Mouse (Mus musculus) Patski (cell line): ENCODE measurements around the gene Frs2. TPM values are rescaled to one million over a fixed set of nuclear protein-coding genes. Genes with fewer than 3 reads are reported as not detected.

Experiments
- ATAC-seq: fragments of 100-300 bp; one replicate; pipeline ENCODE4 v1.8.0; 2021
- CTCF ChIA-PET: fragments of 350-600 bp; sonication (Branson Sonifier 250); formaldehyde crosslinking; loops from one replicate; lab custom pipeline; 2022; ENCODE audit warnings: inconsistent platforms; lab: Charles Lee
- POLR2A ChIA-PET: fragments of 350-600 bp; sonication (Branson Sonifier 250); formaldehyde crosslinking; loops from one replicate; lab custom pipeline; 2022; ENCODE audit warnings: antibody characterized with exemption, inconsistent platforms; lab: Charles Lee
- DNase-seq: peaks from one replicate; pipeline ENCODE4 v3.0.0-alpha.2; 2011; ENCODE audit warnings: low read depth, low spot score
- H3K27me3 ChIP-seq: fragments of 371-371 bp; one replicate; pipeline ENCODE4 v1.5.1; 2021
- CTCF ChIP-seq: fragments of 100-300 bp; IDR thresholded peaks from one replicate; pipeline ENCODE4 v1.5.1; 2021
- in situ Hi-C: fragments of 300-500 bp; cut with MboI; formaldehyde crosslinking; loops from 3 replicates; pipeline ENCODE4 v1.11.1; 2018; ENCODE audit warnings: low pct_unique_long_range_greater_than_20kb, mixed read lengths
- polyA plus RNA-seq: library from polyadenylated mRNA; unstranded; gene quantifications from one replicate; pipeline ENCODE4 v1.2.3, GENCODE M21; 2021

The Frs2 gene
- polyA plus RNA-seq, 1 experiment from 2014 or later = 16.4 TPM

DNA sequence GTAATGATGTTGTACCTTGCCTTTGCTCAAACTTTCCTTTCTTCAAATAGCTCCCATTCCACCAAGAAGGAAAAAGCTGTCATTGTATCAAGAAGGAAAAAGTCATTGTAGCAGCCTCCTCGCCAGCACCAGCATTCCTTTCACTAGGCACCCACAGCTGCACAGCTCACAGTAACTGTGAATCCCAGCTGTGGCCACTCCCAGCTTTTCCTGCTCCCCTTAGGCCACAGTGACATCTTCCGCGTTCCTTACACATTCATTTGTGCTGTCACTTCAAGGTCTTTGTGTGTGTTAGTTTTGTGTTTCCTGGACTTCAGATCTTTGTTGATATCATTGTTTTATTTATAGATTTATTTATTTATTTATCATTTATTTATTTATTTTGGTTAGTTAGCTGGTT, 23.7 kb upstream of the Frs2 start:
- no peak for TF ChIP-seq CTCF
- DNase-seq (no peak), ATAC-seq (no peak)
- ChIA-PET CTCF (interaction anchor here (0.9 kb wide), 1 partner anchor 14 kb away, joined by 3 read pairs; no protein-coding TSS in a partner anchor), POLR2A (no interaction called here)
- in situ Hi-C loops = no loop called here
- no peaks in the 10 kb centered on the region for H3K27me3 ChIP-seq

DNA sequence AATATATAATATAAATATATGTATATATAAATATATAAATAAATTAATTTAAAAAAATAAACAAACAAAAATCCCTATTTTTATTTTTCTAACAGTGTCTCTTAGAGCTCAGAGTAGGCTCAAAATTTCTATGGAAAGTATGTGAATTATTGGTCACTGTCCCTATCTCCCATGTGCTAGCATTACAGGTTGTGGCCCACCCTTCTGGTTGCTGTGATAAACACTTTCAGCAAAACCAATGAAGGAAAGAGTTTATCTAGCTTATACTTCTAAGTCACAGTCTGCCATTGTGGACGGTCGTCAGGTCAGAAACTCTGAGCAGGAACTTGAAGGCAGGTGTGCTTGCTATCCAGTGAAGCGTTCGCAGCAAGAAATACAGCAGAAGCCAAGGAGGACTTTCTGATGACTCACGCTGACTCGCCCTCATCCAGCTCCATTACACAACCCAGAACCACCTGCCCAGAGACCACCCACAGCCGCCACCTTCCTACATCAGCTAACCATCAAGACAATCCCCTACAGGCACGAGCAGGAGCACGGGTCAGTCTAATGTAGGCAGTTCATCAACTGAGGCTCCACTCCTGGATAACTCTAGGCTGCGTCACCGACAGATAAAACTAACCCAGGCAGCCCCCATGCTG, 18.6 kb upstream of the Frs2 start:
- in situ Hi-C loops = no loop called here

DNA sequence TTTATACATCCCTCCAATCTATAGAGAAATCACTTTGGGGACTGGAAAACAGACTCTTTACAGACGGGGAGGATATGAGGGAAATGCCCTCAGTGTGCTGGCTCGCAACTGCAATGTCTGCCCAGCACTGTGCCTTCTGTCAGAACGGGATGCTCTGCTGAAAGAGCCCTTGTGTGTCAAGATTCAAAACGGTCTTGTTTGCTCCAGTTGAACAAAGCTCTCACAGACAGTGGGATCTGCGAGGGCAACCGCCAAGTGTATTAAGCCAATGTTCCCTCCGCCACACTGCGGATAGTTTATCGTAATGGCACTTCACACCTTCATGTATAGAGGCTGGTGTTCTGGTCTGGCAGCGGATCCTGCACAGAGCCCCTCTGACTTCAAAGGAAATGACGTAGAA, 14.3 kb upstream of the Frs2 start:
- no peak for DNase-seq
- ChIA-PET CTCF (no interaction called here), POLR2A (no interaction called here)
- no peaks in the 10 kb centered on the region for H3K27me3 ChIP-seq
- in situ Hi-C loops = no loop called here
- no peak for TF ChIP-seq CTCF
- no peak for ATAC-seq

More for the DNA sequence above, 18.6 kb upstream of the Frs2 start:
- CTCF ChIA-PET = interaction anchor here (1.2 to 1.9 kb wide), 2 partner anchors 18 to 27 kb away, joined by 3 to 6 read pairs; no protein-coding TSS in a partner anchor
- no peaks in the 10 kb centered on the region for H3K27me3 ChIP-seq
- TF ChIP-seq CTCF = no peak
- no peak for ATAC-seq
- POLR2A ChIA-PET = no interaction called here
- no peak for DNase-seq

DNA sequence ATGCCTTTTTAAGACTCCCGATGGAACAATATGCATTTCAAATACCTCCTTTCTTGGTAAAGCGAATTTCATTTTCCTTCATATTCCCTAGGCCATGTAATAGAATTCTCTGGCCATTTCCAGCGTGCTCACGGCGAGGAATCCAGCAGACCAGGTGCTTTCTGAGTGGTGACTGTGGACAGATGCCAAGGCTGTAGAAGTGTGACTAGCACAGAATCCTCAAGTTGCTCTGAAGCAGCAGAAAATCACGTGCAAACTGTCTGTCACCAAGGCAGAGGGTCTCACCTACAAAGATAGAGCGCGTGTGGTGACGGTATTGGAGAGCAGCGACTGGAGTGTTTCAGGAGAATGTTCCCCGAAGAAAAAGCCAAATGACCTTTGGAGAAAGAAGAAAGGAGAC, 11.8 kb upstream of the Frs2 start:
- TF ChIP-seq CTCF = no peak
- CTCF ChIA-PET = interaction anchor here (1.2 kb wide), 1 partner anchor 42 kb away, joined by 3 read pairs; no protein-coding TSS in a partner anchor
- in situ Hi-C loops = no loop called here
- H3K27me3 ChIP-seq = no peaks in the 10 kb centered on the region
- POLR2A ChIA-PET = no interaction called here
- ATAC-seq (no peak), DNase-seq (no peak)

DNA sequence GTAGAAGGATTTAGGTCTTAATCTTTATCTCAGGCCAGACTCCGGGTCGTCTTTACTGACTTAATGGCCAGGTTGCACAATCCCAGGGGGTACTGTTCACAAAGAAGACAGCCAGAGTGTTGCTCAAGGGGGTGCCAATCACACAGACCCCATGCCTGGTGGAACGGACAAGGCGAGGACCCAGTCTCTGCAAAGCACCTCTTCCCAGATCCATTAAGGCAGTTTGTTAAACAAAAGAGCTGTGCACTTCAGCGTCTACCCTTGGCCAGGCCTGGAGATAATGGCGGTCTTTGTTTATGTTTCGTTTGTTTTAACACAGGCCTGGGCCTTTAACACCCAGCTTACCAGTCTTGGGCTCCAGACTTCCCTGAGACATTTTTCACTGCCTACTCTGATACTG, 3.9 kb upstream of the Frs2 start:
- no peak for TF ChIP-seq CTCF
- in situ Hi-C loops = no loop called here
- no peaks in the 10 kb centered on the region for H3K27me3 ChIP-seq
- DNase-seq (no peak), ATAC-seq (no peak)
- ChIA-PET POLR2A (no interaction called here), CTCF (no interaction called here)

DNA sequence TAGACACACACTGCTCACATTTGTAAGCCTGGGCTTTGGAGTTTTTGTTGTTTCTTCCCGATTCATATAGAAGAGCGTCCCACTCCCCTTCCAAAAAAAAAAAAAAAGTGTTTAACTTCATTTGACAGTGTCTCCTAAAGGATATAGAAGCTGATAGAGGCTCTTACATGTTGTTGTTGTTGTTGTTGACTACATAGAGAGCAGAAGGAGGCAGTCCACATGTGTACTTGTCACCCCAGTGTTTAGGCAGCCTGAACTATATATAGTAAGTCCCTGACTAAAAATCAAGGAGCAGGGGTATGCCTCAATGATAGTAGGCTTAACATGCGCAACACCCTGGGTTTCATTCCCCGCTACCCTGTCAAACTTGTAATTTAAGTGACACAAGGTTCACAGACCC, 3.3 kb upstream of the Frs2 start:
- ChIA-PET CTCF (no interaction called here), POLR2A (interaction anchor here (0.7 kb wide), 1 partner anchor 48 kb away, joined by 3 read pairs; no protein-coding TSS in a partner anchor)
- in situ Hi-C loops = no loop called here
- H3K27me3 ChIP-seq = no peaks in the 10 kb centered on the region
- no peak for DNase-seq
- TF ChIP-seq CTCF = no peak
- ATAC-seq = no peak

DNA sequence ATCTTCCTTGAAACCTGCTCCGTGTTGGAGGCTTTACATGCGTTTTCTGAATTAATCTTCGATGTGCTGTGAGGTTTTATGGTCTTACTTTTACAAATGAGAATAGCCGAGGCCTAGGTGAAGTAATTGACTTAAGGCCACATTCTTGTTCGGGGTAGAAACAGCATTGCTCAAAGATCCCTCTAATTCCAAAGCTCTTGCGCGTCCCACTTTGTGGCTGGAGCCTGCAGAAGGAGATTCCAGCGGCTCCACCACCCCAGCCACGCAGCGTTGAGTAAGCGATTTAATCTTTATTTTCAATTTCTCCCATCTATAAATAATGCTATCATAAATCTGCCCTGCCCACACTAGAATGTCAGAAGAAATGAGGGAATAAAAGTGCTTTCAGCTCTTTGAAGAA, 2.9 kb upstream of the Frs2 start:
- in situ Hi-C loops = no loop called here
- POLR2A ChIA-PET = interaction anchor here (0.7 kb wide), 1 partner anchor 47 kb away, joined by 3 read pairs; no protein-coding TSS in a partner anchor
- DNase-seq = no peak

DNA sequence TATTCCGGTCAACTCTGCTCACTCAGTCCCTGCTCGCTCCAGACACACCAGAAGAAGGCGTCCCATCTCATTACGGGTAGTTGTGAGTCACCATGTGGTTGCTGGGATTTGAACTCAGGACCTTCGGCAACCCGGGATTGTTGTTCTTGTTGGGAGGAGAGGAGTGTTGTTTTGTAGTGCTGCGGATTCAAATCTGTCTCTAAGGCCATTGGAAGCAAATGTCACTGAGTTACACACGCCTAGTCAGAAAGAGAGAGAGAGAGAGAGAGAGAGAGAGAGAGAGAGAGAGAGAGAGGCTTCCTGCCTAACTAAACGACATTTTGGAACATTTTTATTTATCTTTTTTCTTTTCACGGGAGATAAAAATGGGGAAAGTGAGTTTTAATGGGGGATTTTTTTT, 2.4 kb upstream of the Frs2 start:
- POLR2A ChIA-PET = no interaction called here
- DNase-seq (no peak), ATAC-seq (no peak)
- H3K27me3 ChIP-seq = no peaks in the 10 kb centered on the region
- CTCF ChIA-PET = no interaction called here
- TF ChIP-seq CTCF = no peak
- in situ Hi-C loops = no loop called here

More for the DNA sequence above, 2.9 kb upstream of the Frs2 start:
- H3K27me3 ChIP-seq = no peaks in the 10 kb centered on the region
- no peak for ATAC-seq
- CTCF ChIA-PET = no interaction called here
- TF ChIP-seq CTCF = no peak

DNA sequence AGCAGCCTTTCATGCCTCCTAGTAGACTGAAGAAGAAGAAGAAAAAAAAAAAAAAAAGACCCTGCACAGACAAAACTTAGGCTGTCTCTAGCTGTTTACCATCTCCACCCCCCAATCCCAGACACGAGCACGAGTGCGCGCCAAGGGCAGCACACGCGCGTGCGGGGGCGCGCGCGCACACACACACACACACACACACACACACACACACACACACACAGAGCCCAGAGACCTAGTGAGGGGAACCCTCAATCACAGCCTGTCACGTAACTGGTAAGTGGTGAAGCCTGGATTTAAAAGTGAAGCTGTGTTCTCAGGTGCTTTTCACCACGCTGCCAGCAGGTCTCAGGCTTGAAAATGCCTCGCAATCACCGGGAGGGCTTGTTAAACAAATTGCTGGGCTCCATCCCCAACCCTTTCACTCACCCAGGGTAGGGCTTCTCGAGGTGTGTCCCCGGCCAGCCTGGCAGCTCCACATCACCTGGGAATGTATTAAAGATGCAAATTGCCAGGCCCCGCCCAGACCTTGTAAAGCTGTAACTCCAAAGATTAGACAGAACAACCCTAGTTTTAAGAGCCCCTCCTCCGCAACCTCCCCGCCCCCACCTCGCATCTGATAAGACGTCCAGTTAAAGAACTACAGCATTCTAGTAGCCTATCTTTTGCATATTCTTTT, 1.7 kb upstream of the Frs2 start:
- DNase-seq = no peak
- ChIA-PET POLR2A (no interaction called here), CTCF (no interaction called here)
- ATAC-seq = no peak
- TF ChIP-seq CTCF = no peak
- no peaks in the 10 kb centered on the region for H3K27me3 ChIP-seq
- in situ Hi-C loops = no loop called here

DNA sequence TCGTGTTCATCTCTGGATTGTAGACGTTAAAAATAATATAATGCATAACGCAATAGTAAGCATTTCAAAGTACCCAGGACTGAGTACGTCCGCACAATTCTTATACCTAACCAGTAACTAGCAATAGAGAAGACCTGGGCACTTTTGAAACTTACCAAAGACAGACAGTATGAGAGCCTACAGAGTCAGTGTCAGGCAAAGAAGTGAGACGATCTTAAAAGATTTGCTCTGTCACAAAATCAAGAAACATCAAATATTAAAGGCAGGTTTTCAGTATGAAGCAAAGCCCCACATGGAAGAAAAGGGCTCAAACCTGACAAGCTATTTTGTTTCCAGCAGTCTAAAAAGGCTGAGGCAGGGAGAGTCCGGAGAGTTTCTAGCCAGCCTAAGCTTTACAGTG, 907 bp upstream of the Frs2 start:
- ChIA-PET CTCF (no interaction called here), POLR2A (no interaction called here)
- DNase-seq (no peak), ATAC-seq (no peak)
- H3K27me3 ChIP-seq = no peaks in the 10 kb centered on the region
- in situ Hi-C loops = no loop called here
- no peak for TF ChIP-seq CTCF

DNA sequence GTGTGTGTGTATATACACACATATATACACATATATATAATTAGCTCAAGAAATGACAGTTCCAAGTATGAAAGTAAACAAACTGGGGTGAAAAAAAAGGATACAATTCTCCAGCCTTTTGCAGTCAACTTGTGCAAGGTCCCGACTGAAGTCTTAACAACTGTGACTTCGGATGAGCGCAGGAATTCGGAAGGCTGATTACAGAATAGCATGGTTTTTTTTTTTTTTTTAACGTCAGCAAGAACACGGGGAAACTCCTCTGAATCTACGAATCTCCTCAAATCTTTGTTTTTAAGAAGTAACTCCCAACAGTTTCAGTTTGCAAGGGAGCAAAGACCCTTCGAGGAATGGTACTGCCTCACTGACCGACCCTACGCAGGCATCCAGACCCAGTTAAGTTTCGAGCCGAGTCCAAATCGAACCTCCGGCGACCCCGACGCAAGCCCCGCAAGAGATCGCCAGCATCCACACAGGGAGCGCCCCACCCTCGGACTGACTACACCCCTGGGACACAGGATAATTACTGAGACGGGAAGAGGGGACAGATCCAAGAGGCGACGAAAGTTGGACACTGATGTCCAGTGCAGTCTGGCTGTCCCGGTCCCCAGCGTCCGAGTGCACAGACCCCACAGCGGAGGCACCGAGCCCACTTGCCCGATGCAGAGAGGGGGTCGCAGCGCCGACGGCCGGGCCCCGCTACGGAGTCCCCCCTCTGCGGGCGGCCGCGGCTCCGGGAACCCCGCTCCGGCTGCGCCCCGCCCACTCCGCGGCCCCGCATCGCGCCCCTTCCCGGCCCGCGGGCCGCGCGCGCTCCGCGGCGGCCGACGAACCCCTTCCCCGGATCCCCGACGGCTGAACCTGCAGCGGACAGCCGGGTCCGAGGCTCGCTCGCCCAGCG, 622 bp downstream of the Frs2 start:
- ChIA-PET CTCF (no interaction called here), POLR2A (interaction anchor here (0.7 kb wide), 1 partner anchor 45 kb away, joined by 4 read pairs; no protein-coding TSS in a partner anchor)
- DNase-seq (no peak), ATAC-seq (peak; percentile 15)
- H3K27me3 ChIP-seq = no peaks in the 10 kb centered on the region
- TF ChIP-seq CTCF = no peak
- in situ Hi-C loops = no loop called here
